15 mouse cellular contexts compared by ENCODE assay signal in the genomic region with DNA sequence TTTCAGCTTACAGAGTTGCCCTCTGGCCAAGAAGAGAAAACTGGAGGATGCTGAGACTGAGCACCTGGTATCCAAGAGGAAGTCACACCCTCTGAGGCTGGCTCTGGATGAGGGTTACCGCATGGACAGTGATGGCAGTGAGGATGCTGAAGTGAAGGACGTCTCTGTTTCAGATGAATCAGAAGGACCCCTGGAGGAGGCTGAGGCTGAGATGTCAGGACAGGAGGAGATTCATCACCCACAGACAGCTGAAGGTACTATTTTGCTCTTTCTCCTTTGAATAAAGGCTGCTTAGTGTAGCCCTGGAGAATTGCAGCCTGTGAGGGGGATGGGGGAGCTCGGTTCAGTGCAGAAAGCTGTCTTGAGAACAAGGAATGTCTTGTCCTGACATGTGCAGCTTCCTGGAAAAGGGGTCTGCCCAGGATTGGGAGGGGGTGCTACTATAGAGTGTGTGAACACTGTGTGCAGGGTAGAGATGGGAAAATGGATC. TPM values are rescaled to one million over a fixed set of nuclear protein-coding genes. Genes with fewer than 3 reads are reported as not detected.
DNase-seq lines count a peak whose midpoint lies in the region; ATAC-seq and TF ChIP-seq lines count a peak whose summit lies in the region.
"Had no signal": no experiment of that assay in that cellular context is flagged by ENCODE, and none has a peak within 500 bp of the region (broad histone marks: within the 10 kb centered on the region; RNA-seq: fewer than 3 reads in every experiment).

No protein-coding gene starts in this region.

- 67% methylated on average over 3 of the region's 3 CpGs for WGBS in forebrain, embryonic 16.5 days
- 76% methylated on average over 3 of the region's 3 CpGs for WGBS in forebrain, embryonic 14.5 days
- WGBS in cerebellum, adult 2 months: 11% methylated on average over 3 of the region's 3 CpGs
- 60% methylated on average over 3 of the region's 3 CpGs for WGBS in kidney, adult 2 months
- 78% methylated on average over 3 of the region's 3 CpGs for WGBS in thymus, adult 2 months

- no peak for TF ChIP-seq POLR2A in cerebellum, adult 2 months (IDR thresholded peaks at IDR 0.05; ENCODE audit: borderline replicate concordance, insufficient read depth, low read length)
- TF ChIP-seq POLR2A in kidney, adult 2 months (IDR thresholded peaks at IDR 0.05; ENCODE audit: low read depth, low read length): no peak
- TF ChIP-seq POLR2A in thymus, adult 2 months (IDR thresholded peaks at IDR 0.05; ENCODE audit: control insufficient read depth, extremely low read depth, insufficient read depth, low read length, poor library complexity): no peak

- H3K27me3 ChIP-seq in forebrain, embryonic 16.5 days (replicated peaks; ENCODE audit: control insufficient read depth, insufficient read depth, low read length): no peaks in the 10 kb centered on the region
- H3K27me3 ChIP-seq in forebrain, embryonic 14.5 days (replicated peaks; ENCODE audit: control insufficient read depth, insufficient read depth, low read length): no peaks in the 10 kb centered on the region
- no peaks in the 10 kb centered on the region for H3K27me3 ChIP-seq in cerebellum, adult 2 months (ENCODE audit: control insufficient read depth, insufficient read depth, low read length)
- H3K27me3 ChIP-seq in kidney, adult 2 months (replicated peaks; ENCODE audit: control insufficient read depth, insufficient read depth, low read length): no peaks in the 10 kb centered on the region
- no peaks in the 10 kb centered on the region for H3K27me3 ChIP-seq in thymus, adult 2 months (ENCODE audit: control insufficient read depth, insufficient read depth, low read length)
- H3K27me3 ChIP-seq: stomach, embryonic 15.5 days had no signal

- ATAC-seq in forebrain, embryonic 16.5 days: peak; percentile 43; the same call in 1 of the 2 replicates
- no peak for ATAC-seq in forebrain, embryonic 14.5 days

- H3K27ac ChIP-seq in forebrain, embryonic 16.5 days (ENCODE audit: low read length): no peak overlapping the region
- H3K27ac ChIP-seq in forebrain, embryonic 14.5 days (ENCODE audit: low read depth, low read length): no peak overlapping the region
- peak overlapping the region; percentile 71 for H3K27ac ChIP-seq in cerebellum, adult 2 months (ENCODE audit: insufficient read depth, low read length)
- no peak overlapping the region for H3K27ac ChIP-seq in kidney, adult 2 months (ENCODE audit: insufficient read depth, low read depth, low read length)
- no peak overlapping the region for H3K27ac ChIP-seq in thymus, adult 2 months (ENCODE audit: control insufficient read depth, insufficient read depth, low read length)
- H3K27ac ChIP-seq: layer of hippocampus, adult 2 months; stomach, embryonic 15.5 days had no signal

- H3K4me3 ChIP-seq in forebrain, embryonic 16.5 days (replicated peaks; ENCODE audit: low read length): no peak overlapping the region
- no peak overlapping the region for H3K4me3 ChIP-seq in forebrain, embryonic 14.5 days (ENCODE audit: low read depth, low read length)
- no peak overlapping the region for H3K4me3 ChIP-seq in cerebellum, adult 2 months (replicated peaks; ENCODE audit: insufficient read depth, low read depth, low read length)
- no peak overlapping the region for H3K4me3 ChIP-seq in kidney, adult 2 months (ENCODE audit: insufficient read depth, low read depth, low read length)
- no peak overlapping the region for H3K4me3 ChIP-seq in thymus, adult 2 months (ENCODE audit: control insufficient read depth, insufficient read depth, low read length)
- H3K4me3 ChIP-seq: layer of hippocampus, adult 2 months; stomach, embryonic 15.5 days had no signal

- no peak for TF ChIP-seq CTCF in cerebellum, adult 2 months (IDR thresholded peaks at IDR 0.05; ENCODE audit: borderline replicate concordance, insufficient read depth, low read depth, low read length)
- TF ChIP-seq CTCF in kidney, adult 2 months (conservative IDR thresholded peaks at IDR 0.05; ENCODE audit: insufficient read depth, insufficient read length, low read depth, low read length): no peak
- no peak for TF ChIP-seq CTCF in thymus, adult 2 months (IDR thresholded peaks at IDR 0.05; ENCODE audit: borderline replicate concordance, control insufficient read depth, extremely low read depth, insufficient read depth, low read length, poor library complexity)

- H3K36me3 ChIP-seq in forebrain, embryonic 16.5 days (ENCODE audit: control insufficient read depth, insufficient read depth): peaks cover 18% of the 10 kb centered on the region
- peaks cover 78% of the 10 kb centered on the region for H3K36me3 ChIP-seq in forebrain, embryonic 14.5 days (ENCODE audit: control insufficient read depth, insufficient read depth, low read length)
- H3K36me3 ChIP-seq in kidney, adult 2 months (ENCODE audit: control insufficient read depth, insufficient read depth, low read length): no peaks in the 10 kb centered on the region
- no peaks in the 10 kb centered on the region for H3K36me3 ChIP-seq in thymus, adult 2 months (ENCODE audit: control insufficient read depth, insufficient read depth, low read length)
- H3K36me3 ChIP-seq: G1E; stomach, embryonic 15.5 days had no signal

- intact Hi-C loops in left cerebral cortex, postnatal 10 days (cut with DNase I): no loop called here
- intact Hi-C loops in left cerebral cortex, postnatal 36 days (cut with DNase I): no loop called here

- H3K9me3 ChIP-seq in forebrain, embryonic 16.5 days (ENCODE audit: control insufficient read depth, low read length): no peaks in the 10 kb centered on the region
- no peaks in the 10 kb centered on the region for H3K9me3 ChIP-seq in forebrain, embryonic 14.5 days (replicated peaks; ENCODE audit: control insufficient read depth, low read length)
- H3K9me3 ChIP-seq: G1E; stomach, embryonic 15.5 days had no signal

- H3K9ac ChIP-seq in forebrain, embryonic 16.5 days (replicated peaks; ENCODE audit: low read depth, low read length): no peak overlapping the region
- H3K9ac ChIP-seq in forebrain, embryonic 14.5 days (ENCODE audit: low read length): no peak overlapping the region
- H3K9ac ChIP-seq: stomach, embryonic 15.5 days had no signal

- H3K4me2 ChIP-seq in forebrain, embryonic 16.5 days (ENCODE audit: low read length): no peak overlapping the region
- no peak overlapping the region for H3K4me2 ChIP-seq in forebrain, embryonic 14.5 days (ENCODE audit: low read length)
- H3K4me2 ChIP-seq: stomach, embryonic 15.5 days had no signal

- no peaks in the 10 kb centered on the region for H3K4me1 ChIP-seq in forebrain, embryonic 16.5 days (replicated peaks; ENCODE audit: control insufficient read depth, insufficient read depth, low read length)
- H3K4me1 ChIP-seq in forebrain, embryonic 14.5 days (ENCODE audit: control insufficient read depth, insufficient read depth, low read length): no peaks in the 10 kb centered on the region
- peaks cover 33% of the 10 kb centered on the region for H3K4me1 ChIP-seq in cerebellum, adult 2 months (ENCODE audit: control insufficient read depth, insufficient read depth, low read length)
- no peaks in the 10 kb centered on the region for H3K4me1 ChIP-seq in kidney, adult 2 months (ENCODE audit: control insufficient read depth, insufficient read depth, low read length)
- H3K4me1 ChIP-seq in thymus, adult 2 months (replicated peaks; ENCODE audit: control insufficient read depth, insufficient read depth, low read length): no peaks in the 10 kb centered on the region
- H3K4me1 ChIP-seq: stomach, embryonic 15.5 days had no signal

- DNase-seq in forebrain, embryonic 14.5 days (ENCODE audit: low spot score): no peak
- DNase-seq in left cerebral cortex, postnatal 10 days (ENCODE audit: extremely low spot score in 1 of 2, low spot score in 2 of 2): peak; percentile 47 to 57
- no peak for DNase-seq in left cerebral cortex, postnatal 36 days (ENCODE audit: low spot score in 2 of 2)
- peak; percentile 51 to 75 for DNase-seq in cerebellum, adult 2 months
- DNase-seq in layer of hippocampus, postnatal 14 days (ENCODE audit: low spot score in 2 of 2): peak; percentile 16 to 58
- DNase-seq in kidney, adult 2 months: no peak
- no peak for DNase-seq in thymus, adult 2 months
- DNase-seq: kidney, adult 18-20 months; lung, postnatal 14 days had no signal

RNA-seq across cellular contexts. Expression of gene Myt1, which starts 32.6 kb away (rescaled TPM):
- 24.1 and 24.2 TPM in 2 replicates for polyA plus RNA-seq in forebrain, embryonic 16.5 days (2015; fragmentation: Nextera tagmentation; extraction: Ambion mirVana)
- 22.3 and 23.5 TPM in 2 replicates for polyA plus RNA-seq in forebrain, embryonic 14.5 days (2014; fragmentation: Nextera tagmentation; extraction: Ambion mirVana)
- 10 to 100 TPM; 24.3 to 27.7 TPM for total RNA-seq in left cerebral cortex, postnatal 10 days (2021)
- total RNA-seq in left cerebral cortex, postnatal 36 days (2021): 10 to 100 TPM; 11.7 to 29.5 TPM
- 44.2 and 47.5 TPM in 2 replicates for polyA plus RNA-seq in cerebellum, adult 2 months (2012; rRNA removed)
- 10 to 100 TPM; 39.5 to 42.7 TPM for total RNA-seq in layer of hippocampus, postnatal 14 days (2021)
- polyA plus RNA-seq in kidney, adult 2 months (2012; rRNA removed): 0.08 and 0.13 TPM in 2 replicates
- polyA plus RNA-seq in thymus, adult 2 months (2012; rRNA removed): 0.03 and 0.04 TPM in 2 replicates
- total RNA-seq: liver, adult 2 months had no signal
- polyA plus RNA-seq: G1E; heart, postnatal 0 days; liver, adult 2 months had no signal

RNA-seq across cellular contexts. Expression of gene Pcmtd2, which starts 42.0 kb away (rescaled TPM):
- 48.4 and 57.0 TPM in 2 replicates for polyA plus RNA-seq in forebrain, embryonic 16.5 days (2015; fragmentation: Nextera tagmentation; extraction: Ambion mirVana)
- 30.0 and 36.6 TPM in 2 replicates for polyA plus RNA-seq in forebrain, embryonic 14.5 days (2014; fragmentation: Nextera tagmentation; extraction: Ambion mirVana)
- 10 to 100 TPM; 51.8 to 62.1 TPM for total RNA-seq in left cerebral cortex, postnatal 10 days (2021)
- 10 to 100 TPM; 81.4 to 90.5 TPM for total RNA-seq in left cerebral cortex, postnatal 36 days (2021)
- polyA plus RNA-seq in cerebellum, adult 2 months (2012; rRNA removed): 94.1 and 105 TPM in 2 replicates
- total RNA-seq in layer of hippocampus, postnatal 14 days (2021): 10 to 100 TPM; 66.9 to 73.3 TPM
- 40.4 and 51.6 TPM in 2 replicates for polyA plus RNA-seq in kidney, adult 2 months (2012; rRNA removed)
- polyA plus RNA-seq in thymus, adult 2 months (2012; rRNA removed): 51.5 and 60.0 TPM in 2 replicates

Comparison
In these comparisons a context has a peak if more than half of its experiments do, and no peak if none do; other contexts are left out.
1. DNase-seq: peak in left cerebral cortex, postnatal 10 days (2 of 2), cerebellum, adult 2 months (2 of 2) and layer of hippocampus, postnatal 14 days (2 of 2); none in forebrain, embryonic 14.5 days (single experiment), left cerebral cortex, postnatal 36 days (0 of 2), kidney, adult 2 months (single experiment) and thymus, adult 2 months (single experiment).
2. RNA of gene Myt1, which starts 32.6 kb away (polyA plus RNA-seq): 44.2 to 47.5 TPM in cerebellum, adult 2 months, 24.1 to 24.2 TPM in forebrain, embryonic 16.5 days and 22.3 to 23.5 TPM in forebrain, embryonic 14.5 days; 0.08 to 0.13 TPM in kidney, adult 2 months and 0.03 to 0.04 TPM in thymus, adult 2 months; every median in the first group is over 10 times any median in the second.